Mouse (Mus musculus): ENCODE measurements around the gene Tor4a.
A peak's percentile ranks its signal among the peaks of the same experiment; 100 is the strongest.

Gene Tor4a

DNA sequence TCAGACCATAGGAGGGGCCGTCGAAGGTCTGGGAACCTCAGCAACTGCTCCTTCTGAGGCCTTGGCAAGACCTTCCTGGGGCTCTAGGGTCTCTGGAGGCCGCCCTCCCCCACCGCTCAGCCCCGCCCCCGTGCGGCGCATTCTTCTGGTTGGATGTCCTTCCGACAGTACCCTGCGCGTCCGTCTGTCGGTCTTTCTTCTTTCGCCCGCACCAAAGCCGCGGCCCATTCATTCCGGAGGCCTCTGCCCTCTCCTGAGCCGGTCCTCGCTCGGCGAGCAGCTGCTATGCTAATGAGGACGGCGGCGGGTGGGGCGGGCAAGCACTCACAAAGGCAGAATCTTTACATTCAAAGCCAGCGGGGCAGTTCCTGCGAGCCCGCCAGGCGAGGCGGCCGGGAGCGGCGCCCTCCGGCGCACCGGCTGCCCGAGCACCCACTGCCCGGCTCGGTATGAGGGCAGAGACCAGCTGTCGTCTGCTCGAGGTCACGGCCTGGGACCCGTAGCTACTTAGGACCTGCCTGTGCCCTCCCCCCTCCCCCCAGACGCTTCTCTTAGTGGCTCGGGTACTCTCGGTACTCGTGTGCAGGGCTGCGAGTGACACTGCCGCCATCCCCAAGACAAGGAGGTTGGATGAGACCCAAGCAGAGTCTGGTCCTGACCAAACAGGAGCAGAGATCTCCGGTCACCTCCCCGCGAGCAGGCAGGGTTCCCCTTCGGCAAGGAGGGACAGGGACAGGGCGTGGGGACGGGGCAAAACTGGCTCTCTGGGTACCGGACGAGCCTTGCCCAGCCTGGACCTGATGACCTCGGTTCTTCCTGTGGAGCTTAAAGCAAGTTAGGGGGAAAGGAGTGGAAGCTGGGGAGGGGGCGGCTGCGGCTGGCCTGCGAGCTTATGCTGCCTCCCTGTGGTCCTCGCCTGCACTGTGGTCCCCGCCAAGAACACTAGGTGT is 10.8 kb downstream of the Tor4a start:
- DNase-seq, result peak; percentile 39 to 57

DNA sequence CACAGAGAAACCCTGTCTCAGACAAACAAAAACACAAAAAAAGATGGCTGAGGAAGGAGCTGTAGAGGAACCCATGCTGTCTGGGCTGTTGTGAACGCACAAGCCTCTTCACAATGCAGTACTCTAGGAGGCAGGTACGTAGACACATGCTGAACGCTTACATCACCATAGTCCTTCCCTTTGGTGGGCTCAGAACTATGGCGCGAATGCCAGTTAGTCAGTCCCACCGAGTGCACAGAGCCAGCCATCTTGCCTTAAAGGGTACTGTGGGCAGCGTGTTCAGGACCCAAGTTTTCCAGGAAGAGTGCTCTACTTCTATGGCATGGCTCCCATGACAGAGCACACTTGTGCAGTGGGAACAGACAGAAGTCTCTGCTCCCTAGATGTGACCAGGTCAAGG is 12.2 kb downstream of the Tor4a start:
- no peak for DNase-seq

DNA sequence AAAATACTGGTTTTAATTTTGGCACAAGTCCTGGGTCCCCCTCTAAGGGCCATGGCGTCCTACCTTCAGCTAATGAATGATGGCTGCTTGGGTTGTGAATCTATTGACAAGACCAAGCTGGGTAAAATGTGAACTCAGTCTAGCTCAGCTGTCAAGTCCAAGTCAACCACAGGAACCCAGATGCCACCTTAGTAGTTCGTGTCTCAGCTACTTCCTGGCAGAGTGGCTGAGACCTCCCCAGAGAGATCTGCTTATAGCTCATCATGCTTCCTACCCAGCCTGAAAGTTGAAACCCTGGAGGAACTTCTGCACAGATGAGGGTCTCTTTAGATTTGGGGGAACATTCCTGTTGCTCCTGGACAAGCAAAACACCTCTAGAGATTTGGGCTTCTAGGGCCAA is 13.3 kb downstream of the Tor4a start:
- no peak for DNase-seq

DNA sequence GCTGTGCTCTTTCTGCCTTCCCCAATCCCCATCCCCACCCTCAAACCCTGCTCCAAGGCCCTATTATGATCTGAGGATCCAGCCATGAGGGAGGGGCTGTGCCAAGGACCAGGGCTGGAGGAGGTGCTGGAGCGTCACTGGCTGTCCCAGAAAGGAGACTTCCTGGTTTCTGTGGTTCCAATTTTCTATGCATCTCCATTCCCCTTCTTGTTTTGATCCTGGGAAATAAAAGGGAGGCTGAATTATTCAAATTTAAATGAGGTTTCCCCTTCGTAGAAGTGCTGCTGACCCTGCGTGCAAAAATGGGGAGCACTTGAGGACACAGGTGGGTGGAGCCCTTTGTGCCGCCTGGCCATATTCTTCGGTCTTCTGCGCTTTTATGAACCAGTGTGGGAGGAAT is 14.0 kb downstream of the Tor4a start:
- DNase-seq, result no peak

GRCm38 (mm10) chr2:25181891-25182397 is 14.7 kb downstream of the Tor4a start:
- DNase-seq, result peak; percentile 16 to 44

DNA sequence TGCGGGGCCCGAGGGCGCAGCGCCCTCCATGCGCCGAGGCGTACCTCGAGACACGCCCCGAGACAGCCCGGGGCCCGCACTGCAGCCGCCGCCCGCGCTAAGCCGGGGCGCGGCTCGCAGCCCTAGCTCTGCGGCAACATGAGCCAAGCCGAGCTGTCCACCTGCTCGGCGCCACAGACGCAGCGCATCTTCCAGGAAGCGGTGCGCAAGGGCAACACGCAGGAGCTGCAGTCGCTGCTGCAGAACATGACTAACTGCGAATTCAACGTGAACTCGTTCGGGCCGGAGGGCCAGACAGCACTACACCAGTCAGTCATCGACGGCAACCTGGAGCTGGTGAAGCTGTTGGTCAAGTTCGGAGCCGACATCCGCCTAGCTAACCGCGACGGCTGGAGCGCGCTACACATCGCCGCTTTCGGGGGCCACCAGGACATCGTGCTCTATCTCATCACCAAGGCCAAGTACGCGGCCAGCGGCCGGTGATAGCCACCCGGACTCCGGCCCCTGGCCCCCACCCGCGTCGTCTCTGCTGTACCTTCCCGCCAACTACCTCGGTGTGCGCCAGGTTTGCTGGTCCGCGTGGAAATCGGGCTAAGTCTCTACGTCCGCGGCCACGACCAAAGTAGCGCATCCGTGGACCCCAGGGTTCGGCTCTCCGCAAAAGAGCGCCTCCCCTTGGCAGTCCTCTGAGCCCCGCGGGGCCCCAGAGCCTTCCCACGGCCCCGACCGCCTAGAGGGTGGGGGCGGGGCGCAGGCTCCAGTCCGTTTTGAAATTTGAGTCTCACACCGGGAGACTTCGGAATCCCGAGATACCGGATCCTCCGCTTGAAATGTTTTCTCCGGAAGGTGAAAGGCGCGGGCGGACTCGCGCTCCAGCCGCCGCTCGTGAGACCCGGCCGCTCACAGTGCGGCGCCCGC is 15.5 kb downstream of the Tor4a start:
- peak; percentile 56 to 60 for DNase-seq

- peak; percentile 92 to 95 for DNase-seq
These were observed 16.2 kb downstream of the Tor4a start, which contains the start of gene Nrarp for GRCm38 (mm10) chr2:25180478-25180903. Nrarp (plus strand) TSS chr2:25180758.

- no peak for DNase-seq
These were observed 17.0 kb downstream of the Tor4a start for GRCm38 (mm10) chr2:25179566-25180217.

- peak in 1 of 2 experiments; percentile 23 for DNase-seq
These were observed 18.3 kb downstream of the Tor4a start for GRCm38 (mm10) chr2:25178285-25178972.

DNA sequence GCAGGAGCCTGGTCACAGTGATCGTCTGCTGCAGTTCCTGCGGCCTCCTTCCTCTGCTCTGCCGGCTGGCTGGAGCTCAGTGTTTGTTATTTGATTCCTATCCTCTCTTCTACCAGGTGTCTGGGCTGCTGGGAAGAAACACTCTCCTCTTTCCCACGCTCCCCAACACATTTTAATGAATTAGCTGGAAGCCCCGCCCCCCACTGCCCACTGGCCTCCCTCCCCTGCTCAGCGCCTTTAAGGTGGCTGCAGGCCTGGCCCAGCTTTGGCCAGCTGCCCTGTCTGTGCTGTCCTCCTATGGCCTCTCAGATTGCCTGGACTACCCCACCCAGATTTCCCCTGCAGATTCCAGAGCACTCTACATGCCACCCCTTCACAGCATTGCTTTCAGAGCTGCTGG is 19.0 kb downstream of the Tor4a start:
- peak; percentile 62 to 71 for DNase-seq

DNA sequence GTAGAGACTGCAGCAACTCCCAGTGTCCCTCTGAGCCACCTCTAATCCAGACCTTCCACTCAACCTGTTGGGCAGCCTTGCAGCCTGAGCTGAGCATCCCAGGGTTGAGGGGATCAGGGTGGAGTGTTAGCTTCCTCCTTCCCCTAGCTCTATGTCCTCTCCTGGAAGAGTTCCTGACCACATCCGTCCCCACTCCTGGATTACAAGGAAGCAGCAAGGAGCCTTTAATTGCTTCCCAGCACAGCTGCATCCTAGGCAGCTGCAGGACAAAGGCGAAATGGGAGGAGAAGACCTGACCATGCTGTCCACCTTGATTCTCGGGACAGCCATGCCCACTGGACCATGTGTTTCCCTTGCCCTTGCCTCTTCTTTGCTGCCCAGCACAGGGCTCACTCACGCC is 19.6 kb downstream of the Tor4a start:
- no peak for DNase-seq

DNA sequence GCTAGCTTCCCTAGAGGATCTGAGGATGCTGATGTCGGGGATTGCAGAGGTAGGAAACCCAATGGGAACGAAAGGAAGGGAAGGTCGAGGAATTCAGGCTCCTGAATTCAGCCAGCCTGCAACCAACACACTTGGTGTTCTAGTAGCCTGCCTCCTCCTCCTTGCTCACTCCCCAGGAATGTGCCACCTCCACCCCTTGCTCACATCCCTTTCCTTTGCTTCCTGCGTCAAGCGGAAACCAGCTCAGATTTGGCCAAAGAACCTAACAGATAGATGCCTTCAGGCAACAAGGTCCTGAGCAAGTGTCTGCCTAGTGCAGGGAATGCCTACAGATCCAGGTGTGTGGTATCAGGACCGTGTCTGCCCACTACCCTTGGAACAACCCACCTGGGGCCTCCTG is 20.1 kb downstream of the Tor4a start:
- DNase-seq, result no peak

DNA sequence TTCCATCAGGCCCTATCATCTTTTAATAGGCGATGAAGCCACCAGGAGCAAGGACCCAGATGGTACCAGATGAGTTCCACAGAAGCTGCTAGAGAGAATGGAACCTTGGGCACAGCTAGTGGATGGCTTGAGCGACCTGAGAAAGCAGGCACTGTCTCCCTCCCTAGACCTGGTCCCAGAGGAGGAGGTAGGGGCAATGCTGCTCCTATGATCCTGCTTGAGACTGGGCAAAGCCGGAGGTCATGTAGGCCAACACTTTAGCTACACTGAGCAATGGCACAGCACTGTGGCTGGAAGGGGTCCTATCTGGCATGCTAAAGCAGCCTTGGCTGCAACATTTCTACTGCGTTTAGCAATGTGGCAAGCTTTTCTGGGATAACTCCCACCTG is 21.0 kb downstream of the Tor4a start:
- DNase-seq, result peak in 1 of 2 experiments; percentile 42

DNA sequence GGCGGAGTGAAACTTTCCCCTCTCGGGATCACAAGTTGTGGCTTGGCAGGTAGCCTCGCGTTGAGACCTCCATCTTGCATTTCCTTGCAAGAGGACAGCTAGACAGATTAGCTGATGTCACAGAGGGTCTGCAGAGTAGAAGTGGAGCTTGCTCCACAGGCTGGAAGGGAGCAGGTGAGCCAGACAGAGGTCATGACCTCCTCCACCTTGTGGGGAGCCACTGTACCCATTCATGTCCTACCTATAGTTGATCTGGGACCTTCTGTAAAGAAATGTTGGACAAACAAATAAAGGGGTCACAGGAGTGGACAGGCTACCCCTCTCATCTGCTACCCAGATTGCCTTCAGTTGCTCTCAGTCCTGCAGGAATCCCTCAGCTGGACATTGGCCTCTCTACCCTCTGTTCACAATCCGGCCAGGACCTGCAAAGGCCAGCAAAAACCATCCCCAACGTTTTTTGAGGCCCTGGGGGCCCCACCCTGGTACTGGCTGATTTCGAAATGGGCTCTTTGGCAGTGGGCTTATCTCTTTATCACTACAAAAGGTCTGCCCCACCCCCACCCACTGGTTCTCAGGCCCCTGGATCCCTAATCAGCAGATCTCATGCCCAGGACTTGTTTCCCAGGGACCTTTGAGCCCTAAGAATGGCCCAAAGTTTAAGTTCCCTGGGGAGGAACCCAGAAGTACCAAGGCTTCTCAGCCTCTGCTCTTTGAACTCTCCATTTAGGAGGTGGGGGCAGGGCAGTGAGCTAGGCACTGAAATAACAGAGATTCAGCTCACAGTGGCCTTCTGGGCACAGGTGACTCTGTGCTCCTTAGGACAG is 21.6 kb downstream of the Tor4a start:
- DNase-seq, result no peak

- DNase-seq, result no peak
These were observed 22.9 kb downstream of the Tor4a start for GRCm38 (mm10) chr2:25173821-25174220.

GRCm38 (mm10) chr2:25172629-25173028 is 24.1 kb downstream of the Tor4a start:
- DNase-seq, result no peak

DNA sequence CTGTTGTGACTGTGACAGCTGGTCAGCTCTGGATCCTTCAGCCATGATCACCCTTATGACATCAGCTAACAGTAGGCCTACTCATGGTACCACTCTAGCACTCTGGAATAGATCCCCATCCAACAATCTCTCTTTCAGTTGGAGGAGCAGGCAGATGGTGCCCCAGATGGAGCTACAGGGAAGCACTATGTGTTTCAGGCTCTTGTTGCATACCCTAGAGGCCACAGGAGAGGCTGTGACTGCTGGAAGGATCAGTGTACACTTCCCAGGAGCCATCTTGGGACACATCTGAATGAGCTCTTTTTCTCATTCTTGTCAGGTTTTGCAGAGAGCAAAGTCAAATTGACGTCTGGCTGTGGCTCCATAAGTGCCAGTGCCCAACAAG is 24.9 kb downstream of the Tor4a start:
- peak; percentile 54 to 56 for DNase-seq

DNA sequence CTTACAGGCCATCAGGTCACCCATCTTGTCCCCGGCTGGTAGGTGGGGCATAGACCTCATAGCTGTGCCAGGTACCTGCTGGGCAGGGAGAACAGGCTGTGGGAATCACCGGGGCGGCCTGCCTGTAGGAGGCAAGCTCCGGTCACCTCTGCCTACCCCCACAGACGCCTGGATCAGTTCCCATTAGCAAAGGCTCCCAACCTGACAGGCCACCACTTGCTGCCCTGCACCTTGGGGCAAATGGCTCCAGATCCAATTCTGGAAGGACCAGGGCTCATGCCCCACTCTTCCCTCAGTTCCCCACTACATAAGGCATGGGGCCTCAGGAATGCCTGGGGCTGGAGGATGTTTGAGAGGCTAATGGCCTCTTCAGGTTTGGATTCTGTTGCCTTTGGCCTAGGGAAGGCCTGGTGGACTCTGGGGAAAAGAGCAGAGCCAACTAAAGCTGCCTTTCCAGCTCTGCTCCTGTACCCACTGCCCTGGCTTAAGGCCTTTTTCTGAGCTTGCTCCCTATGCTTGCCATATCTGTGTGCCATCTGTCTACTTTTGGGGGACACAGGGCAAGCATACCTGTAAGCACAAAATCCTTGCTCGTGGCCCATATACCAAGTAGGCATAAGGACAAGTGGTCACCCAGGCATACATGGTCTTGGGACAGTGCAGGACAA is 25.5 kb downstream of the Tor4a start:
- peak; percentile 35 to 42 for DNase-seq

DNA sequence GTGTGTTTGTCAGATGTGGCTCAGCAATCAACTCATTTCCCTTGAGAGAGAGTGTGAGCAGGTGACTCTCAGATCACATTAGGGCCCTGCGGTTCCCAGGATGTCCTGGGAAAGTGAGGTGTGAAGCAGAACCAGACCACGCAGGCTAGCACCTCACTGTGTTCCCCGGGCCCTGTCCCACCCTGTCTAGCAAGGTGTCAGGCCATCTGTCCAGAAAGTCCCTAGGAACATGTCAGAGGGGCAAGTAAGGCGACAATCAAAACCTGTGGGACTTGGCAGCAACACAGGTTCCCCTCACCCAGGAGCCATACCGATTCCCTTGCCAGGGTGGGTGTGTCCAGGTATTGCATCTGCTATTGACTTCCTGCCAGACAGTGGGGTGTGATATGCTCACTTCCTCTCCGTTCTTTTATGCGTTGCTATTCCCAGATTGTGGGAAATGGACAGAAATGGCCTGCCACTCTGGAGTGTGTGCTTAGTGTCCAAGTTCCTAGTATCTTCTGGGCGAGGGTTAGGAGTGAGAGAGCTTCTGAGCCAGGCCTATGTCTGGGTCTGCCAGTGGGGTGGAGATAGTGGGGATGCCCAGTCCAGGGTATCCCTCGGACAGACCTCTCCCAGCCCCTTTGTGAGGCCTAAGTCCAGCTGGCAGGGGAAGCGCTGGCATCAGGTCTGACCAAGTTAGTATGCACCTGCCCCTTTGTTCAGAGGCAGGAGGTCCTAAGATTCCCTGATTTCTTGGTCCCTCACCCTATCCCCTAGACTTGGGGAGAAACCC is 26.2 kb downstream of the Tor4a start:
- DNase-seq, result peak; percentile 44 to 50

GRCm38 (mm10) chr2:25169778-25170177 is 26.9 kb downstream of the Tor4a start:
- DNase-seq, result peak; percentile 23 to 58
